Mouse (Mus musculus) spleen, adult 2 months (tissue): ENCODE results near the gene Plscr1.

Source experiments
- CTCF ChIP-seq: fragments of 200-500 bp; IDR thresholded peaks from 2 replicates; pipeline ENCODE4 v1.5.1; 2011; ENCODE audit warnings: mild to moderate bottlenecking, inconsistent platforms; ENCODE audit not compliant: insufficient read depth, insufficient read length, insufficient replicate concordance; ENCODE audit errors: extremely low read depth
- POLR2A ChIP-seq: fragments of 200-500 bp; IDR thresholded peaks from 2 replicates; pipeline ENCODE4 v1.6.1; 2011; ENCODE audit warnings: low read depth, low read length, inconsistent platforms

GRCm38 (mm10) chr9:92275486-92276207, 26.1 kb downstream of the Plscr1 start, which contains the start of gene Plscr2:
- TF ChIP-seq CTCF (no peak), POLR2A (no peak)
